Mouse (Mus musculus) embryonic facial prominence, embryonic 11.5 days (tissue): ENCODE measurements around the gene Snrpc. TPM values are rescaled to one million over a fixed set of nuclear protein-coding genes. Genes with fewer than 3 reads are reported as not detected.
A peak's percentile ranks its signal among the peaks of the same experiment; 100 is the strongest.

Experiments
- ATAC-seq: fragments of 200-750 bp; cut with Nextera tagmentation; replicated peaks from 2 replicates; pipeline ENCODE4 v1.8.0; 2017; ENCODE audit warnings: low read depth; ENCODE audit not compliant: insufficient number of reproducible peaks, low FRiP score, low TSS enrichment
- DNase-seq: peaks from one replicate; pipeline ENCODE4 v3.0.0-alpha.2; 2015; ENCODE audit warnings: low spot score
- H3K27ac ChIP-seq: fragments of 300-500 bp; sonication (generic); replicated peaks from 2 replicates; pipeline ENCODE4 v1.5.1; 2014; ENCODE audit warnings: mild to moderate bottlenecking, low read depth, low read length, control low read depth
- H3K27me3 ChIP-seq: fragments of 300-500 bp; sonication (generic); 2 replicates; pipeline ENCODE4 v1.6.1; 2014; ENCODE audit warnings: mild to moderate bottlenecking, low read length, moderate library complexity, mixed read lengths; ENCODE audit not compliant: control insufficient read depth, insufficient read depth
- H3K36me3 ChIP-seq: fragments of 300-500 bp; sonication (generic); replicated peaks from 2 replicates; pipeline ENCODE4 v1.6.1; 2014; ENCODE audit warnings: low read depth, mild to moderate bottlenecking, low read length, moderate library complexity, mixed read lengths; ENCODE audit not compliant: control insufficient read depth, insufficient read depth
- H3K4me1 ChIP-seq: fragments of 300-500 bp; sonication (generic); 2 replicates; pipeline ENCODE4 v1.6.1; 2014; ENCODE audit warnings: low read length, mixed read lengths; ENCODE audit not compliant: control insufficient read depth, insufficient read depth
- H3K4me2 ChIP-seq: fragments of 300-500 bp; sonication (generic); 2 replicates; pipeline ENCODE4 v1.6.1; 2014; ENCODE audit warnings: low read depth, mild to moderate bottlenecking, control low read depth, low read length, moderate library complexity
- H3K4me3 ChIP-seq: fragments of 300-500 bp; sonication (generic); 2 replicates; pipeline ENCODE4 v1.5.1; 2014; ENCODE audit warnings: low read depth, low read length, control low read depth
- H3K9ac ChIP-seq: fragments of 300-500 bp; sonication (generic); replicated peaks from 2 replicates; pipeline ENCODE4 v1.6.1; 2014; ENCODE audit warnings: mild to moderate bottlenecking, control low read depth, low read length
- H3K9me3 ChIP-seq: fragments of 300-500 bp; sonication (generic); replicated peaks from 2 replicates; pipeline ENCODE4 v1.6.1; 2016; ENCODE audit warnings: mild to moderate bottlenecking, low read length, inconsistent platforms, mixed read lengths; ENCODE audit not compliant: control insufficient read depth
- WGBS: fragments of 180-500 bp; shearing (Covaris S2); extraction: QIAGEN DNeasy Blood & Tissue Kit; methylation state at CpG from one replicate; pipeline ENCODE4 v1.1.7; 2014; 5-methylcytosine and 5-hydroxymethylcytosine counted together
- polyA plus RNA-seq: library from polyadenylated mRNA; unstranded; fragments of >200 nt; fragmentation: Nextera tagmentation; extraction: Ambion mirVana; gene quantifications from 2 replicates; pipeline ENCODE4 v1.2.1, GENCODE M21; 2014

The Snrpc gene
- polyA plus RNA-seq, 1 experiment from 2014 or later: 368 TPM

- no peak overlapping the region for H3K27ac ChIP-seq
- peak overlapping the region; percentile 67; the same call in 1 of the 2 replicates for H3K4me2 ChIP-seq
- H3K4me3 ChIP-seq: peak overlapping the region; percentile 97; the same call in 1 of the 2 replicates
- H3K9me3 ChIP-seq: no peaks in the 10 kb centered on the region
- DNase-seq (no peak), ATAC-seq (no peak)
- no peaks in the 10 kb centered on the region for H3K36me3 ChIP-seq
- peak overlapping the region; percentile 64; the same call in 1 of the 2 replicates for H3K9ac ChIP-seq
- H3K27me3 ChIP-seq: no peaks in the 10 kb centered on the region
- WGBS: 67% methylated on average over 9 of the region's 9 CpGs
- no peaks in the 10 kb centered on the region for H3K4me1 ChIP-seq
These were observed 16.3 kb upstream of the Snrpc start for GRCm38 (mm10) chr17:27821407-27822338.

GRCm38 (mm10) chr17:27823142-27823905, 14.6 kb upstream of the Snrpc start:
- ATAC-seq: no peak
- no peak for DNase-seq
- Histone ChIP-seq H3K4me2 (no peak overlapping the region), H3K27ac (no peak overlapping the region), H3K36me3 (no peaks in the 10 kb centered on the region), H3K9me3 (no peaks in the 10 kb centered on the region), H3K4me1 (no peaks in the 10 kb centered on the region), H3K9ac (no peak overlapping the region), H3K4me3 (no peak overlapping the region), H3K27me3 (no peaks in the 10 kb centered on the region)
- WGBS: 78% methylated on average over 9 of the region's 9 CpGs

GRCm38 (mm10) chr17:27824941-27825340, 13.0 kb upstream of the Snrpc start:
- Histone ChIP-seq H3K27me3 (no peaks in the 10 kb centered on the region), H3K36me3 (no peaks in the 10 kb centered on the region), H3K4me3 (no peak overlapping the region), H3K4me1 (no peaks in the 10 kb centered on the region), H3K4me2 (no peak overlapping the region), H3K27ac (no peak overlapping the region), H3K9me3 (no peaks in the 10 kb centered on the region), H3K9ac (no peak overlapping the region)
- DNase-seq: no peak
- no peak for ATAC-seq
- 73% methylated on average over 1 of the region's 1 CpGs for WGBS

- H3K4me2 ChIP-seq: no peak overlapping the region
- H3K27me3 ChIP-seq: no peaks in the 10 kb centered on the region
- ATAC-seq (no peak), DNase-seq (no peak)
- no peak overlapping the region for H3K27ac ChIP-seq
- no peak overlapping the region for H3K4me3 ChIP-seq
- H3K9me3 ChIP-seq: no peaks in the 10 kb centered on the region
- H3K9ac ChIP-seq: no peak overlapping the region
- no peaks in the 10 kb centered on the region for H3K4me1 ChIP-seq
- WGBS: 23% methylated on average over 3 of the region's 3 CpGs
- H3K36me3 ChIP-seq: no peaks in the 10 kb centered on the region
These were observed 12.4 kb upstream of the Snrpc start for GRCm38 (mm10) chr17:27825539-27825938.

GRCm38 (mm10) chr17:27825984-27826905, 11.7 kb upstream of the Snrpc start:
- Histone ChIP-seq H3K36me3 (no peaks in the 10 kb centered on the region), H3K4me1 (no peaks in the 10 kb centered on the region), H3K9me3 (no peaks in the 10 kb centered on the region), H3K27me3 (no peaks in the 10 kb centered on the region), H3K4me2 (peak overlapping the region; percentile 56), H3K4me3 (peak overlapping the region; percentile 18), H3K27ac (no peak overlapping the region), H3K9ac (peak overlapping the region; percentile 29; the same call in 1 of the 2 replicates)
- WGBS: 2% methylated on average over 22 of the region's 22 CpGs
- ATAC-seq (peak; percentile 25; the same call in 1 of the 2 replicates), DNase-seq (peak; percentile 81)

- no peaks in the 10 kb centered on the region for H3K4me1 ChIP-seq
- no peak overlapping the region for H3K27ac ChIP-seq
- H3K4me3 ChIP-seq: peak overlapping the region; percentile 18
- H3K9me3 ChIP-seq: no peaks in the 10 kb centered on the region
- 1% methylated on average over 7 of the region's 9 CpGs for WGBS
- H3K36me3 ChIP-seq: no peaks in the 10 kb centered on the region
- ATAC-seq: no peak; the same call in 1 of the 2 replicates
- H3K27me3 ChIP-seq: no peaks in the 10 kb centered on the region
- no peak overlapping the region for H3K9ac ChIP-seq
- DNase-seq: peak; percentile 69
- H3K4me2 ChIP-seq: peak overlapping the region; percentile 56
These were observed 11.0 kb upstream of the Snrpc start for GRCm38 (mm10) chr17:27826908-27827383.

GRCm38 (mm10) chr17:27827511-27827910, 10.4 kb upstream of the Snrpc start:
- DNase-seq (no peak), ATAC-seq (no peak)
- Histone ChIP-seq H3K27ac (no peak overlapping the region), H3K9ac (no peak overlapping the region), H3K4me1 (no peaks in the 10 kb centered on the region), H3K4me3 (no peak overlapping the region), H3K27me3 (no peaks in the 10 kb centered on the region), H3K36me3 (no peaks in the 10 kb centered on the region), H3K4me2 (no peak overlapping the region), H3K9me3 (no peaks in the 10 kb centered on the region)
- 24% methylated on average over 6 of the region's 6 CpGs for WGBS
